Mouse (Mus musculus) Patski (cell line): ENCODE results near the gene Bnipl. TPM values are rescaled to one million over a fixed set of nuclear protein-coding genes. Genes with fewer than 3 reads are reported as not detected.

Source experiments
- ATAC-seq: fragments of 100-300 bp; one replicate; pipeline ENCODE4 v1.8.0; 2021
- CTCF ChIA-PET: fragments of 350-600 bp; sonication (Branson Sonifier 250); formaldehyde crosslinking; loops from one replicate; lab custom pipeline; 2022; ENCODE audit warnings: inconsistent platforms; lab: Charles Lee
- POLR2A ChIA-PET: fragments of 350-600 bp; sonication (Branson Sonifier 250); formaldehyde crosslinking; loops from one replicate; lab custom pipeline; 2022; ENCODE audit warnings: antibody characterized with exemption, inconsistent platforms; lab: Charles Lee
- DNase-seq: peaks from one replicate; pipeline ENCODE4 v3.0.0-alpha.2; 2011; ENCODE audit warnings: low read depth, low spot score
- H3K27me3 ChIP-seq: fragments of 371-371 bp; one replicate; pipeline ENCODE4 v1.5.1; 2021
- CTCF ChIP-seq: fragments of 100-300 bp; IDR thresholded peaks from one replicate; pipeline ENCODE4 v1.5.1; 2021
- in situ Hi-C: fragments of 300-500 bp; cut with MboI; formaldehyde crosslinking; loops from 3 replicates; pipeline ENCODE4 v1.11.1; 2018; ENCODE audit warnings: low pct_unique_long_range_greater_than_20kb, mixed read lengths
- polyA plus RNA-seq: library from polyadenylated mRNA; unstranded; gene quantifications from one replicate; pipeline ENCODE4 v1.2.3, GENCODE M21; 2021

Gene Bnipl
- polyA plus RNA-seq, 1 experiment from 2014 or later = 0.24 TPM

GRCm38 (mm10) chr3:95232771-95233170 is 18.2 kb downstream of the Bnipl start:
- in situ Hi-C loops = no loop called here
- ChIA-PET POLR2A (interaction anchor here (0.7 to 6.7 kb wide), 4 partner anchors 15 to 127 kb away, joined by 4 to 39 read pairs (median 14); partner anchors contain the start of genes Bnipl, Gabpb2, Mindy1 and Prune1), CTCF (interaction anchor here (1.0 to 1.3 kb wide), 4 partner anchors 9 to 78 kb away, joined by 3 read pairs; no protein-coding TSS in a partner anchor)
- H3K27me3 ChIP-seq = no peaks in the 10 kb centered on the region
- no peak for TF ChIP-seq CTCF
- DNase-seq (peak; percentile 85), ATAC-seq (peak; percentile 63)

- ATAC-seq (no peak), DNase-seq (no peak)
- ChIA-PET CTCF (interaction anchor here (0.9 to 1.5 kb wide), 5 partner anchors 11 to 79 kb away, joined by 3 to 7 read pairs (median 3); partner anchors contain the start of gene Gabpb2), POLR2A (interaction anchor here (0.7 to 6.7 kb wide), 5 partner anchors 10 to 51 kb away, joined by 3 to 39 read pairs (median 3); partner anchors contain the start of genes Gabpb2, Gm128, Mindy1 and Prune1)
- no peaks in the 10 kb centered on the region for H3K27me3 ChIP-seq
- in situ Hi-C loops = no loop called here
- no peak for TF ChIP-seq CTCF
These were observed 19.4 kb downstream of the Bnipl start, which contains the start of gene Mllt11 for GRCm38 (mm10) chr3:95231298-95232221. Mllt11 (minus strand) TSS chr3:95232171.

- ATAC-seq (no peak), DNase-seq (no peak)
- ChIA-PET POLR2A (interaction anchor here (0.7 to 6.7 kb wide), 6 partner anchors 11 to 51 kb away, joined by 3 to 39 read pairs (median 4); partner anchors contain the start of genes Gabpb2, Gm128, Mindy1 and Prune1), CTCF (interaction anchor here (0.9 to 1.5 kb wide), 4 partner anchors 12 to 64 kb away, joined by 3 to 7 read pairs (median 4); partner anchors contain the start of gene Gabpb2)
- in situ Hi-C loops = no loop called here
- no peak for TF ChIP-seq CTCF
- H3K27me3 ChIP-seq = no peaks in the 10 kb centered on the region
These were observed 20.3 kb downstream of the Bnipl start for GRCm38 (mm10) chr3:95230495-95231297.

- ATAC-seq (no peak), DNase-seq (no peak)
- H3K27me3 ChIP-seq = no peaks in the 10 kb centered on the region
- CTCF ChIA-PET = interaction anchor here (0.8 to 2.6 kb wide), 4 partner anchors 9 to 65 kb away, joined by 3 to 12 read pairs (median 3); partner anchors contain the start of gene Gabpb2
- no peak for TF ChIP-seq CTCF
- in situ Hi-C loops = no loop called here
- POLR2A ChIA-PET = interaction anchor here (0.9 to 6.7 kb wide), 5 partner anchors 10 to 52 kb away, joined by 3 to 39 read pairs (median 6); partner anchors contain the start of genes Gabpb2, Mindy1 and Prune1
These were observed 21.1 kb downstream of the Bnipl start for GRCm38 (mm10) chr3:95229781-95230494.

- in situ Hi-C loops = no loop called here
- CTCF ChIA-PET = interaction anchor here (0.6 to 2.6 kb wide), 4 partner anchors 8 to 249 kb away, joined by 3 to 12 read pairs (median 3); partner anchors contain the start of gene Gabpb2
- no peaks in the 10 kb centered on the region for H3K27me3 ChIP-seq
- peak; percentile 3 for ATAC-seq
- no peak for TF ChIP-seq CTCF
- DNase-seq = no peak
- POLR2A ChIA-PET = interaction anchor here (0.6 to 6.7 kb wide), 6 partner anchors 11 to 201 kb away, joined by 3 to 39 read pairs (median 4); partner anchors contain the start of genes Gabpb2, Mindy1 and Prune1
These were observed 21.9 kb downstream of the Bnipl start for GRCm38 (mm10) chr3:95228894-95229780.

GRCm38 (mm10) chr3:95228148-95228893 is 22.7 kb downstream of the Bnipl start, which contains the start of gene Cdc42se1:
Cdc42se1 (plus strand) TSS chr3:95228732.
- CTCF ChIA-PET = interaction anchor here (0.6 to 2.6 kb wide), 7 partner anchors 10 to 248 kb away, joined by 3 to 12 read pairs (median 3); partner anchors contain the start of genes Gabpb2, Pip5k1a and Tnfaip8l2
- no peaks in the 10 kb centered on the region for H3K27me3 ChIP-seq
- POLR2A ChIA-PET = interaction anchor here (0.6 to 6.7 kb wide), 6 partner anchors 10 to 200 kb away, joined by 3 to 39 read pairs (median 4); partner anchors contain the start of gene Gabpb2
- TF ChIP-seq CTCF = no peak
- in situ Hi-C loops = no loop called here
- DNase-seq = no peak
- peak; percentile 61 for ATAC-seq

- DNase-seq = no peak
- TF ChIP-seq CTCF = no peak
- no peaks in the 10 kb centered on the region for H3K27me3 ChIP-seq
- ATAC-seq = no peak
- ChIA-PET POLR2A (interaction anchor here (0.8 to 6.7 kb wide), 4 partner anchors 9 to 183 kb away, joined by 4 to 39 read pairs (median 4); partner anchors contain the start of gene Gabpb2), CTCF (interaction anchor here (0.6 to 2.6 kb wide), 7 partner anchors 9 to 174 kb away, joined by 3 to 12 read pairs (median 3); partner anchors contain the start of genes Gabpb2, Pip5k1a and Tnfaip8l2)
- in situ Hi-C loops = no loop called here
These were observed 23.8 kb downstream of the Bnipl start for GRCm38 (mm10) chr3:95227214-95227613.
